Mouse (Mus musculus) MEL (cell line): Measurements from ENCODE around the gene Uqcr11. TPM values are rescaled to one million over a fixed set of nuclear protein-coding genes. Genes with fewer than 3 reads are reported as not detected.

Source experiments
- DNase-seq: peaks from one replicate; pipeline ENCODE4 v3.0.0; 2011; ENCODE audit warnings: low read depth, low spot score
- H3K27ac ChIP-seq: 2 replicates; pipeline ENCODE4 v1.5.1; 2012; ENCODE audit warnings: low read depth, mild to moderate bottlenecking, control low read depth, low read length, moderate library complexity; ENCODE audit not compliant: control insufficient read depth
- H3K27me3 ChIP-seq, 2 experiments: fragments of 150-350 bp in 1 of 2; sonication (generic) in 1 of 2; 2 replicates each; pipeline ENCODE4 v1.6.1; 2012; ENCODE audit warnings: low read length in 2 of 2, mild to moderate bottlenecking in 2 of 2, improper control_type of control experiment in 1 of 2, moderate library complexity in 1 of 2; ENCODE audit not compliant: insufficient read depth in 2 of 2, control insufficient read depth in 1 of 2
- H3K36me3 ChIP-seq, 2 experiments: 2 replicates each; pipeline ENCODE4 v1.6.1; 2012 to 2014; ENCODE audit warnings: low read length in 2 of 2, improper control_type of control experiment in 1 of 2, inconsistent platforms in 1 of 2, mild to moderate bottlenecking in 1 of 2; ENCODE audit not compliant: insufficient read depth in 2 of 2, control insufficient read depth in 1 of 2
- H3K4me1 ChIP-seq, 2 experiments: fragments of 150-350 bp in 1 of 2; sonication (generic) in 1 of 2; 2 replicates each; pipeline ENCODE4 v1.6.1; 2012; ENCODE audit warnings: low read length in 2 of 2, improper control_type of control experiment in 1 of 2, mild to moderate bottlenecking in 1 of 2; ENCODE audit not compliant: insufficient read depth in 2 of 2, control insufficient read depth in 1 of 2
- H3K4me3 ChIP-seq, 2 experiments: fragments of 150-350 bp in 1 of 2; sonication (generic) in 1 of 2; 2 replicates each; pipeline ENCODE4 v1.5.1; 2012; ENCODE audit warnings: low read depth in 2 of 2, low read length in 2 of 2, mild to moderate bottlenecking in 2 of 2, moderate library complexity in 2 of 2, control low read depth in 1 of 2, improper control_type of control experiment in 1 of 2; ENCODE audit not compliant: control insufficient read depth in 1 of 2, insufficient read depth in 1 of 2
- H3K79me2 ChIP-seq: 2 replicates; pipeline ENCODE4 v1.6.1; 2012; ENCODE audit warnings: mild to moderate bottlenecking, low read length, moderate library complexity; ENCODE audit not compliant: control insufficient read depth, poor library complexity, insufficient read depth
- H3K9ac ChIP-seq: 2 replicates; pipeline ENCODE4 v1.6.1; 2012; ENCODE audit warnings: low read depth, mild to moderate bottlenecking, control low read depth, low read length, moderate library complexity; ENCODE audit not compliant: control insufficient read depth, poor library complexity, severe bottlenecking
- H3K9me3 ChIP-seq: fragments of 150-350 bp; sonication (generic); replicated peaks from 2 replicates; pipeline ENCODE4 v1.6.1; 2012; ENCODE audit warnings: mild to moderate bottlenecking, low read length, improper control_type of control experiment, moderate library complexity; ENCODE audit not compliant: insufficient read depth
- BHLHE40 ChIP-seq: IDR thresholded peaks from 2 replicates; pipeline ENCODE4 v1.6.1; 2012; ENCODE audit warnings: low read depth, mild to moderate bottlenecking, inconsistent platforms, low read length, improper control_type of control experiment, borderline replicate concordance
- CHD1 ChIP-seq: IDR thresholded peaks from 2 replicates; pipeline ENCODE4 v1.6.1; 2012; ENCODE audit warnings: low read depth, mild to moderate bottlenecking, inconsistent platforms, low read length, improper control_type of control experiment
- CTCF ChIP-seq, 3 experiments: IDR thresholded peaks in 2 of 3; conservative IDR thresholded peaks in 1 of 3; 2 replicates each; pipeline ENCODE4 v1.5.1; 2011 to 2012; ENCODE audit warnings: low read length in 3 of 3, low read depth in 2 of 3, mild to moderate bottlenecking in 2 of 3, improper control_type of control experiment in 1 of 3, inconsistent platforms in 1 of 3, mixed read lengths in 1 of 3, moderate library complexity in 1 of 3; ENCODE audit not compliant: control insufficient read depth in 1 of 3, insufficient read depth in 1 of 3, poor library complexity in 1 of 3, severe bottlenecking in 1 of 3
- EP300 ChIP-seq, 2 experiments: IDR thresholded peaks; 2 replicates each; pipeline ENCODE4 v1.6.1; 2011; ENCODE audit warnings: improper control_type of control experiment in 2 of 2, low read length in 2 of 2, low read depth in 1 of 2, mild to moderate bottlenecking in 1 of 2
- ETS1 ChIP-seq: IDR thresholded peaks from 2 replicates; pipeline ENCODE4 v1.6.1; 2012; ENCODE audit warnings: low read depth, mild to moderate bottlenecking, inconsistent platforms, low read length, improper control_type of control experiment, moderate library complexity
- GATA1 ChIP-seq: IDR thresholded peaks from 2 replicates; pipeline ENCODE4 v1.6.1; 2011; ENCODE audit warnings: low read depth, low read length, improper control_type of control experiment
- HCFC1 ChIP-seq: IDR thresholded peaks from 2 replicates; pipeline ENCODE4 v1.6.1; 2012; ENCODE audit warnings: low read depth, mild to moderate bottlenecking, inconsistent platforms, low read length, improper control_type of control experiment, moderate library complexity
- JUND ChIP-seq: IDR thresholded peaks from 2 replicates; pipeline ENCODE4 v1.6.1; 2011; ENCODE audit warnings: low read depth, mild to moderate bottlenecking, improper control_type of control experiment, low read length
- KAT2A ChIP-seq: conservative IDR thresholded peaks from 2 replicates; pipeline ENCODE4 v1.6.1; 2012; ENCODE audit warnings: low read depth, low read length, improper control_type of control experiment, inconsistent platforms
- MAX ChIP-seq: IDR thresholded peaks from 2 replicates; pipeline ENCODE4 v1.6.1; 2011; ENCODE audit warnings: low read length, improper control_type of control experiment
- MEF2A ChIP-seq: IDR thresholded peaks from 2 replicates; pipeline ENCODE4 v1.6.1; 2014; ENCODE audit warnings: low read depth, mild to moderate bottlenecking, inconsistent platforms, low read length, improper control_type of control experiment; ENCODE audit not compliant: poor library complexity, insufficient replicate concordance, severe bottlenecking; ENCODE audit errors: extremely low read depth
- MXI1 ChIP-seq: IDR thresholded peaks from 2 replicates; pipeline ENCODE4 v1.6.1; 2011; ENCODE audit warnings: mild to moderate bottlenecking, low read depth, low read length, improper control_type of control experiment
- MYC ChIP-seq: IDR thresholded peaks from 2 replicates; pipeline ENCODE4 v1.6.1; 2011; ENCODE audit warnings: low read depth, mild to moderate bottlenecking, low read length, improper control_type of control experiment, moderate library complexity
- NELFE ChIP-seq: IDR thresholded peaks from 2 replicates; pipeline ENCODE4 v1.6.1; 2011; ENCODE audit warnings: low read depth, low read length, improper control_type of control experiment
- NRF1 ChIP-seq: IDR thresholded peaks from 2 replicates; pipeline ENCODE4 v1.6.1; 2014; ENCODE audit warnings: low read depth, mild to moderate bottlenecking, inconsistent platforms, low read length, improper control_type of control experiment, moderate library complexity; ENCODE audit not compliant: poor library complexity, insufficient read depth, severe bottlenecking
- RCOR1 ChIP-seq: IDR thresholded peaks from 2 replicates; pipeline ENCODE4 v1.6.1; 2012; ENCODE audit warnings: low read depth, mild to moderate bottlenecking, inconsistent platforms, low read length, improper control_type of control experiment
- SIN3A ChIP-seq: IDR thresholded peaks from 2 replicates; pipeline ENCODE4 v1.6.1; 2012; ENCODE audit warnings: low read length, improper control_type of control experiment, inconsistent platforms
- SMC3 ChIP-seq: IDR thresholded peaks from 2 replicates; pipeline ENCODE4 v1.6.1; 2011; ENCODE audit warnings: low read depth, low read length, improper control_type of control experiment
- TBP ChIP-seq: IDR thresholded peaks from 2 replicates; pipeline ENCODE4 v1.8.0; 2011; ENCODE audit warnings: low read depth, low read length, improper control_type of control experiment
- TCF12 ChIP-seq: IDR thresholded peaks from 2 replicates; pipeline ENCODE4 v1.6.1; 2014; ENCODE audit warnings: low read depth, mild to moderate bottlenecking, inconsistent platforms, low read length, improper control_type of control experiment, moderate library complexity
- USF1 ChIP-seq: IDR thresholded peaks from 2 replicates; pipeline ENCODE4 v1.6.1; 2014; ENCODE audit warnings: low read depth, mild to moderate bottlenecking, inconsistent platforms, low read length, improper control_type of control experiment, moderate library complexity
- ZKSCAN1 ChIP-seq: IDR thresholded peaks from 2 replicates; pipeline ENCODE4 v1.6.1; 2012; ENCODE audit warnings: low read depth, mild to moderate bottlenecking, inconsistent platforms, low read length, improper control_type of control experiment, moderate library complexity
- ZMIZ1 ChIP-seq: IDR thresholded peaks from 2 replicates; pipeline ENCODE4 v1.6.1; 2012; ENCODE audit warnings: low read depth, mild to moderate bottlenecking, inconsistent platforms, low read length, improper control_type of control experiment, moderate library complexity
- polyA plus RNA-seq, 2 experiments: library from polyadenylated mRNA; stranded (reverse) in 1 of 2; unstranded in 1 of 2; fragments of >175 nt in 1 of 2; fragments of >200 nt in 1 of 2; gene quantifications; 2 replicates each; pipeline versions ENCODE4 v1.2.1 to v1.2.4; 2012; ENCODE audit warnings: low replicate concordance in 2 of 2, low read depth in 1 of 2; ENCODE audit not compliant: insufficient read length in 2 of 2, insufficient read depth in 1 of 2, missing spikeins in 1 of 2
- total RNA-seq: library from RNA; depleted of rRNA; stranded (reverse); fragments of 300-350 nt; gene quantifications from 2 replicates; pipeline ENCODE4 v1.2.3, GENCODE M21; 2012

Gene Uqcr11
- total and polyA plus RNA-seq, 3 experiments, result 481 to 935 TPM; not detected in 1

DNA sequence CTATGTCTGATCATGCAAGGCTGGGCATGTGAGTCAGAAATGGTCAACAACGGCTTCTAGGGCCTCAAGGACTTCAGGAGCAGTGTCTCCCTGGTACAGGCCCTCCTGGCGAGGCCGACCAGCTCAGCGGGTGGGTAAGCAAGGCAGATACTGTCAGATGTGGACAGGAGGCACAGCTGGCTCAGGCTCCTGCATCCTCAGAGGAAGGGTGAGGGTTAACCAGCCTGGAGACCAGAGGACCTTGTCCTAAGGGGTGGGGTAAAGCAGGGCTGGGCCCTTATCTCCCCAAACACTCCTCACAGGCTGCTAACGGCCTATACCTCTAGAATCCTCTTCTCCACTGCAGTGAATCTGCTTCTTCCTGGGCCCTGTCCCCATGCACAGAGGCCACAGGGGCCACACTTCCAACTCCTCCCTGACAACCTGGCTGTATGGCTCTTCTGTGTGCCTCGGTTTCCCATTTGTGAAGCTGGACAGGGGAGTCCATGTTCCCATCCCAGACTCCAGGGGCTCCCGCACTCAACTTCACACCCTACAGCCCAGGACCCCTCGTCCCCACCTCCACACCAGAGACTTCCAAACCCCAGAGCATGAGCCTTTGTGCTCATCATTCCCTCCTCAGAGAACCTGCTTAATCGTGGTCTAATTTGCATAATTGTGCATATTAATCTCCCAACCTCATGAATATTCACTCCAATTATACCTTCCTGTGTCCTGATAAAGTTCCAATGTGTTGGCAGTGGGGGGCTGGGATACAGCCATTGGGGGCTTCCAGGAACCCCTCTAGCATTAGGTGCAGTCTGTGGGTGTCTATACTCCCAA, 15.2 kb upstream of the Uqcr11 start (continued):
- TF ChIP-seq NELFE (peak; percentile 36; the same call in 1 of the 2 replicates), SIN3A (peak; percentile 80), CTCF (IDR thresholded peaks at IDR 0.05 in 2 of 3, conservative IDR thresholded peaks at IDR 0.05 in 1 of 3; ENCODE audit: control insufficient read depth in 1 of 3, insufficient read depth in 1 of 3, low read depth in 2 of 3, low read length in 3 of 3, poor library complexity in 1 of 3, severe bottlenecking in 1 of 3) (no peak), KAT2A (no peak), MEF2A (no peak), ZMIZ1 (no peak), ETS1 (peak; percentile 72; the same call in 1 of the 2 replicates), MYC (peak; percentile 75), TCF12 (peak; percentile 85), HCFC1 (peak; percentile 42; the same call in 1 of the 2 replicates), NRF1 (no peak)

DNA sequence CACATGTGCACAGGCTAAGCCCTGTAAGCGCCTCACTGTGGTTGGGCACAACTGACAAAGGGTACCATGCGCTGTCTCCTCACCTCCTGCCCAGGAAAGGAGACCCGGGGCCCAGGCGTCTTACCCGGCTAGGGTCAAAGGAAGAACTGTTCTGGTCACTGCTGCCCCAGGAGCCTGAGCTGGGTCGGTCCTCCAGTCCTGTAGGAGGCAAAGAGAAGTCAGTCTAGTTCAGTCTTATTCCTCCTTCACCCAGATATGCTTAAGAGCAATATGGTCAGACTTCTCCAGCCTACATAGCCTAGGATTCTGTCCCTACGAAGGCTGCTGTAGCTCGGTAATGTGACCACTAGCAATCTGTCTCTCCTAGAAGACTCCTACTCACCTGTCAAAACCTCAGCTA, 14.6 kb upstream of the Uqcr11 start:
- Histone ChIP-seq H3K9ac (peak overlapping the region; percentile 3; the same call in 1 of the 2 replicates), H3K4me3 (no peak overlapping the region), H3K9me3 (no peaks in the 10 kb centered on the region), H3K27ac (peak overlapping the region; percentile 61), H3K79me2 (peaks cover 4% of the 10 kb centered on the region), H3K4me1 (peaks cover 23 to 56% of the 10 kb centered on the region in 2 experiments), H3K36me3 (peaks cover 14 to 43% of the 10 kb centered on the region in 2 experiments), H3K27me3 (no peaks in the 10 kb centered on the region)
- no peak for DNase-seq
- no peak for TF ChIP-seq TBP
- no peak for TF ChIP-seq CTCF (IDR thresholded peaks at IDR 0.05 in 2 of 3, conservative IDR thresholded peaks at IDR 0.05 in 1 of 3; ENCODE audit: control insufficient read depth in 1 of 3, insufficient read depth in 1 of 3, low read depth in 2 of 3, low read length in 3 of 3, poor library complexity in 1 of 3, severe bottlenecking in 1 of 3)
- no peak for TF ChIP-seq HCFC1
- TF ChIP-seq USF1, result no peak
- no peak for TF ChIP-seq SIN3A
- no peak for TF ChIP-seq SMC3
- no peak for TF ChIP-seq MAX

DNA sequence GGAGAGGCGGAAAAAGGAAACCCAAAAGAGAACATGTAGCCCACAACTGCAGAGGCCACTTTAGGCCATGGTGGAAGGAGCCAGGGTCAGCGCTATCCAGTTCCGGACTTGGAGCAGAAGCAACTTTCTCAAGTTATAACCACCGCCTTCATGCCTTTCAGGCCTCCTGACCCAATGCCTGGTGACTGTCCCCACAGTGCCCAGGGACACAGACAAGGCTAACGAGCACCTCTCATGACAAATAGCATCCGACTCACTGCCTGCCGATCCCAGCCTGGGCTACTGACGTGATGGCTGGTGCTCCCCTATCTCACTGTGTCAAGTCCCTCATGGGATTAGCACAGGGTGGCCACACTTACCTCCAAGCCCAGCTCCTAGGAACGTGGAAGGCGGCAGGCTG, 14.1 kb upstream of the Uqcr11 start:
- peaks cover 23 to 56% of the 10 kb centered on the region in 2 experiments for H3K4me1 ChIP-seq
- peaks cover 14 to 43% of the 10 kb centered on the region in 2 experiments for H3K36me3 ChIP-seq
- no peak overlapping the region for H3K4me3 ChIP-seq
- no peaks in the 10 kb centered on the region for H3K27me3 ChIP-seq
- H3K9me3 ChIP-seq, result no peaks in the 10 kb centered on the region
- no peak for DNase-seq
- H3K9ac ChIP-seq, result no peak overlapping the region; the same call in 1 of the 2 replicates
- H3K27ac ChIP-seq, result peak overlapping the region; percentile 61; the same call in 1 of the 2 replicates
- H3K79me2 ChIP-seq, result peaks cover 4% of the 10 kb centered on the region
- TF ChIP-seq MXI1, result no peak
- TF ChIP-seq CHD1, result no peak
- TF ChIP-seq USF1, result no peak
- no peak for TF ChIP-seq RCOR1
- no peak for TF ChIP-seq NRF1
- no peak for TF ChIP-seq ZKSCAN1
- TF ChIP-seq EP300 (IDR thresholded peaks at IDR 0.05; ENCODE audit: low read depth in 1 of 2, low read length in 2 of 2), result no peak
- no peak for TF ChIP-seq JUND
- TF ChIP-seq BHLHE40, result no peak
- TF ChIP-seq GATA1, result no peak
- TF ChIP-seq, all 39 proteins: peak for 0
